Mouse (Mus musculus): ENCODE results near the gene Casc1.

GRCm38 (mm10) chr6:145242521-145242920, 31.7 kb upstream of the Casc1 start:
- TF ChIP-seq CTCF (IDR thresholded peaks at IDR 0.05): peak; percentile 67
- TF ChIP-seq EP300 (IDR thresholded peaks at IDR 0.05): no peak

All from lung, postnatal 0 days (tissue).